Mouse (Mus musculus): ENCODE measurements around the gene Hnrnpab.

Hnrnpab gene

DNA sequence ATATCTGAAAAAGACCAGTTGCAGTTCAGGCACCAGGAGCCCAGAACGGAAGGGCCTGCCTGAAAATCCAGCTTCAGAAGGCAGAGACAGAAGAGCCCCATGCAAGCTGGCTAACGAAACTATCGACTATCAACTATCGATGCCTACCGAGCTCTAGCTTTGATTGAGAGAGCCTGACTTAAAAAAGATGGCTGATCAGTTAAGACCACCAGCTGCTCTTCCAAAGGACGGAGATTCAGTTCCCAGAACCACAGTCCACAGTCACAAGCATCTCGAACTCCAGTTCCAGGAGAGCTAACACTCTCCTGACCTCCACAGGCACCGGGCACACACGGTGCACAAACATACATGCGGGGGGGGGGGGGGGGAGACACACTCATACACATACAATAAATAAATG, 52.1 kb downstream of the Hnrnpab start:
- no peak for DNase-seq

GRCm38 (mm10) chr11:51552091-51552490, 54.6 kb downstream of the Hnrnpab start:
- no peak for DNase-seq

- peak; percentile 44 for DNase-seq
These were observed 55.4 kb downstream of the Hnrnpab start for GRCm38 (mm10) chr11:51551253-51551652.

All from lung, postnatal 36 days (tissue).